10 mouse cellular contexts compared by ENCODE assay signal in genomic region chr2:30242509-30242908, GRCm38 (mm10). TPM values are rescaled to one million over a fixed set of nuclear protein-coding genes. Genes with fewer than 3 reads are reported as not detected.
DNase-seq lines count a peak whose midpoint lies in the region; ATAC-seq lines count a peak whose summit lies in the region.
"Had no signal": no experiment of that assay in that cellular context is flagged by ENCODE, and none has a peak within 500 bp of the region (broad histone marks: within the 10 kb centered on the region; RNA-seq: fewer than 3 reads in every experiment).

No protein-coding gene starts in this region.

- intact Hi-C loops in gastrocnemius, postnatal 36 days (cut with DNase I), result no loop called here

- ATAC-seq in kidney, embryonic 14.5 days (ENCODE audit: low FRiP score, low TSS enrichment), result no peak

- H3K27me3 ChIP-seq in kidney, embryonic 14.5 days (ENCODE audit: control insufficient read depth, insufficient read depth, low read length), result no peaks in the 10 kb centered on the region

- H3K4me2 ChIP-seq in kidney, embryonic 14.5 days (replicated peaks; ENCODE audit: low read depth, low read length), result no peak overlapping the region

- peaks cover 54% of the 10 kb centered on the region for H3K36me3 ChIP-seq in kidney, embryonic 14.5 days (ENCODE audit: control insufficient read depth, insufficient read depth, low read length)

- no peaks in the 10 kb centered on the region for H3K9me3 ChIP-seq in kidney, embryonic 14.5 days (ENCODE audit: control insufficient read depth, low read length)
- H3K9me3 ChIP-seq: G1E had no signal

- H3K9ac ChIP-seq in kidney, embryonic 14.5 days (ENCODE audit: low read depth, low read length), result no peak overlapping the region

- H3K27ac ChIP-seq in kidney, embryonic 14.5 days (ENCODE audit: low read depth, low read length), result no peak overlapping the region

- peak; percentile 91 for DNase-seq in kidney, adult 11 months
- peak; percentile 79 to 82 for DNase-seq in adrenal gland, postnatal 36 days
- DNase-seq in gastrocnemius, postnatal 36 days, result peak; percentile 42 to 46
- peak; percentile 77 to 89 for DNase-seq in kidney, adult 8-10 months
- peak; percentile 71 for DNase-seq in lung, postnatal 14 days
- no peak for DNase-seq in thymus, postnatal 0 days (ENCODE audit: low spot score)
- DNase-seq in frontal cortex, postnatal 14 days (ENCODE audit: low spot score in 2 of 2), result no peak

- H3K4me1 ChIP-seq in kidney, embryonic 14.5 days (ENCODE audit: control insufficient read depth, insufficient read depth, low read length), result peaks cover 23% of the 10 kb centered on the region

- H3K4me3 ChIP-seq in kidney, embryonic 14.5 days (ENCODE audit: low read length), result no peak overlapping the region

- WGBS in kidney, embryonic 14.5 days, result 42% methylated on average over 4 of the region's 4 CpGs

RNA-seq across cellular contexts. Expression of gene Gm28035, which starts 2.1 kb away (rescaled TPM):
- 0.07 and 0.26 TPM in 2 replicates for polyA plus RNA-seq in kidney, embryonic 14.5 days (2014; fragmentation: Nextera tagmentation; extraction: Ambion mirVana)
- total RNA-seq in adrenal gland, postnatal 36 days (2021), result 1 to 10 TPM; 1.3 to 2.1 TPM
- total RNA-seq in gastrocnemius, postnatal 36 days (2021), result 1 to 10 TPM in 1 of 2 experiments, under 1 TPM in 1; 0.99 to 2.0 TPM
- polyA plus RNA-seq in thymus, postnatal 0 days (2015; fragmentation: Nextera tagmentation; extraction: Ambion mirVana), result 0.04 and 0.08 TPM in 2 replicates

RNA-seq across cellular contexts. Expression of gene Lrrc8a, which starts 5.0 kb away (rescaled TPM):
- 49.4 and 51.1 TPM in 2 replicates for polyA plus RNA-seq in kidney, embryonic 14.5 days (2014; fragmentation: Nextera tagmentation; extraction: Ambion mirVana)
- 10 to 100 TPM; 57.6 to 75.2 TPM for total RNA-seq in adrenal gland, postnatal 36 days (2021)
- 10 to 100 TPM; 18.5 to 19.8 TPM for total RNA-seq in gastrocnemius, postnatal 36 days (2021)
- 21.4 and 22.6 TPM in 2 replicates for polyA plus RNA-seq in thymus, postnatal 0 days (2015; fragmentation: Nextera tagmentation; extraction: Ambion mirVana)

RNA-seq across cellular contexts. Expression of gene Phyhd1, which starts 23.5 kb away (rescaled TPM):
- 7.7 and 11.5 TPM in 2 replicates for polyA plus RNA-seq in kidney, embryonic 14.5 days (2014; fragmentation: Nextera tagmentation; extraction: Ambion mirVana)
- 10 to 100 TPM; 15.3 to 19.5 TPM for total RNA-seq in adrenal gland, postnatal 36 days (2021)
- total RNA-seq in gastrocnemius, postnatal 36 days (2021), result 10 to 100 TPM; 18.6 to 20.1 TPM
- 2.8 and 3.0 TPM in 2 replicates for polyA plus RNA-seq in thymus, postnatal 0 days (2015; fragmentation: Nextera tagmentation; extraction: Ambion mirVana)

RNA-seq across cellular contexts. Expression of gene Kyat1, which starts 36.9 kb away (rescaled TPM):
- polyA plus RNA-seq in kidney, embryonic 14.5 days (2014; fragmentation: Nextera tagmentation; extraction: Ambion mirVana), result 10.0 and 11.4 TPM in 2 replicates
- total RNA-seq in adrenal gland, postnatal 36 days (2021), result 10 to 100 TPM; 20.7 to 28.2 TPM
- 10 to 100 TPM; 26.8 to 29.5 TPM for total RNA-seq in gastrocnemius, postnatal 36 days (2021)
- 14.5 and 15.5 TPM in 2 replicates for polyA plus RNA-seq in thymus, postnatal 0 days (2015; fragmentation: Nextera tagmentation; extraction: Ambion mirVana)

RNA-seq across cellular contexts. Expression of gene Gm28038, which starts 38.3 kb away (rescaled TPM):
- polyA plus RNA-seq in kidney, embryonic 14.5 days (2014; fragmentation: Nextera tagmentation; extraction: Ambion mirVana), result not detected in 2 replicates
- not detected for total RNA-seq in adrenal gland, postnatal 36 days (2021)
- total RNA-seq in gastrocnemius, postnatal 36 days (2021), result not detected
- polyA plus RNA-seq in thymus, postnatal 0 days (2015; fragmentation: Nextera tagmentation; extraction: Ambion mirVana), result not detected in 2 replicates
- total RNA-seq: G1E had no signal
- polyA plus RNA-seq: G1E; large intestine, adult 2 months had no signal

Comparison
In these comparisons a context has a peak if more than half of its experiments do, and no peak if none do; other contexts are left out.
1. DNase-seq: peak in kidney, adult 11 months (single experiment), adrenal gland, postnatal 36 days (2 of 2), gastrocnemius, postnatal 36 days (2 of 2), kidney, adult 8-10 months (2 of 2) and lung, postnatal 14 days (single experiment); none in thymus, postnatal 0 days (single experiment) and frontal cortex, postnatal 14 days (0 of 2).